Mouse (Mus musculus) heart, embryonic 14.5 days (tissue): ENCODE measurements around the gene Ttc1. TPM values are rescaled to one million over a fixed set of nuclear protein-coding genes. Genes with fewer than 3 reads are reported as not detected.

Experiments
- polyA plus RNA-seq: library from polyadenylated mRNA; unstranded; fragments of >200 nt; fragmentation: Nextera tagmentation; extraction: Ambion mirVana; gene quantifications from 2 replicates; pipeline ENCODE4 v1.2.1, GENCODE M21; 2014

Ttc1 gene
- polyA plus RNA-seq, 1 experiment from 2014 or later, result 57.8 TPM

Other genes with a start within 250 kb of the Ttc1 start
- gene Ccnjl, start 219.2 kb downstream of the Ttc1 start, polyA plus RNA-seq, result 20.3 and 21.1 TPM in 2 replicates
- gene 4933415A04Rik, start 161.0 kb downstream of the Ttc1 start, polyA plus RNA-seq, result 5.3 and 5.7 TPM in 2 replicates
- gene Fabp6, start 146.5 kb downstream of the Ttc1 start, polyA plus RNA-seq, result not detected in 2 replicates
- 32.4 and 34.6 TPM in 2 replicates for gene Pwwp2a, start 66.0 kb downstream of the Ttc1 start, polyA plus RNA-seq
- 3.4 and 4.0 TPM in 2 replicates for gene Adra1b, start 153.2 kb upstream of the Ttc1 start, polyA plus RNA-seq